10 mouse cellular contexts compared by ENCODE assay signal in the genomic region with DNA sequence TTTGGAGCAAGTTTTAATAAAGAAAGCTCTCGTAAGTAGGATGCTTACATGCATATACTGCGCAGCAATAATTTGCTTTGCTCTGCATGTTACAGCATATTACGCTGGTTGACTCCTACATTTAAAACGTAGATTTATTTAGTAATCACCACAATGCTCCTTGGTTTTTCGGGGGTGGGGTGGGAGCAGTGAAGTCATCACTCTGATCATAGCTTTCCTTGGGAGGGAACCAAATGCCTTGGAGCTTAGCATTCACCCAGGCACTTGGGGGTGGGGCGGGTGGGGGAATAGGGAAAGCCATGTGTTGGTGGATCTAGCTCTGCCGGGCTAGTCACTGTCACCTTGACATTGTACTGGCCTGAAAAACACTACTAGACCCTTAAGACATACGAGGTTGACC. TPM values are rescaled to one million over a fixed set of nuclear protein-coding genes. Genes with fewer than 3 reads are reported as not detected.
DNase-seq lines count a peak whose midpoint lies in the region; ATAC-seq and TF ChIP-seq lines count a peak whose summit lies in the region.
"Had no signal": no experiment of that assay in that cellular context is flagged by ENCODE, and none has a peak within 500 bp of the region (broad histone marks: within the 10 kb centered on the region; RNA-seq: fewer than 3 reads in every experiment).

No protein-coding gene starts in this region.

- no peak for TF ChIP-seq EP300 in stomach, postnatal 0 days (optimal IDR thresholded peaks at IDR 0.05)

- H3K27ac ChIP-seq in heart, embryonic 16.5 days (ENCODE audit: low read length): no peak overlapping the region
- H3K27ac ChIP-seq in limb, embryonic 12.5 days: no peak overlapping the region
- no peak overlapping the region for H3K27ac ChIP-seq in stomach, postnatal 0 days (replicated peaks)
- H3K27ac ChIP-seq: embryonic facial prominence, embryonic 13.5 days had no signal

- WGBS in heart, embryonic 16.5 days: 10% methylated on average over 8 of the region's 8 CpGs
- WGBS in limb, embryonic 12.5 days: 2% methylated on average over 8 of the region's 8 CpGs
- WGBS in stomach, postnatal 0 days: 19% methylated on average over 8 of the region's 8 CpGs

- DNase-seq in heart, adult 9 months (ENCODE audit: low spot score in 2 of 2): no peak
- peak; percentile 24 for DNase-seq in retina, embryonic 14.5 days (ENCODE audit: low spot score)
- DNase-seq in retina, postnatal 1 day: no peak
- DNase-seq in stomach, postnatal 0 days (ENCODE audit: low spot score): no peak
- DNase-seq in gastrocnemius, adult 8-10 months (ENCODE audit: low spot score in 2 of 2): no peak
- DNase-seq in kidney, postnatal 14 days: no peak

- H3K27me3 ChIP-seq in heart, embryonic 16.5 days (ENCODE audit: control insufficient read depth, insufficient read depth, low read length): peaks cover 50% of the 10 kb centered on the region
- H3K27me3 ChIP-seq in limb, embryonic 12.5 days: peaks cover 70% of the 10 kb centered on the region
- H3K27me3 ChIP-seq in stomach, postnatal 0 days (ENCODE audit: control insufficient read depth, insufficient read depth, low read length): peaks cover 13% of the 10 kb centered on the region; the same call in 1 of the 2 replicates

- no peak overlapping the region for H3K9ac ChIP-seq in heart, embryonic 16.5 days (ENCODE audit: low read length)
- H3K9ac ChIP-seq in limb, embryonic 12.5 days (replicated peaks): no peak overlapping the region
- H3K9ac ChIP-seq in stomach, postnatal 0 days (ENCODE audit: low read length): no peak overlapping the region

- H3K4me3 ChIP-seq in heart, embryonic 16.5 days (ENCODE audit: low read length): peak overlapping the region; percentile 79; the same call in 1 of the 2 replicates
- peak overlapping the region; percentile 63; the same call in 1 of the 2 replicates for H3K4me3 ChIP-seq in limb, embryonic 12.5 days (replicated peaks)
- H3K4me3 ChIP-seq in stomach, postnatal 0 days (ENCODE audit: low read depth, low read length): peak overlapping the region; percentile 75; the same call in 1 of the 2 replicates

- no peaks in the 10 kb centered on the region for H3K36me3 ChIP-seq in heart, embryonic 16.5 days (ENCODE audit: control insufficient read depth, insufficient read depth)
- no peaks in the 10 kb centered on the region for H3K36me3 ChIP-seq in limb, embryonic 12.5 days
- H3K36me3 ChIP-seq in stomach, postnatal 0 days (ENCODE audit: control insufficient read depth, insufficient read depth, low read length): no peaks in the 10 kb centered on the region
- H3K36me3 ChIP-seq: embryonic facial prominence, embryonic 13.5 days had no signal

- no peaks in the 10 kb centered on the region for H3K9me3 ChIP-seq in heart, embryonic 16.5 days (replicated peaks; ENCODE audit: control insufficient read depth, low read length)
- no peaks in the 10 kb centered on the region for H3K9me3 ChIP-seq in limb, embryonic 12.5 days
- H3K9me3 ChIP-seq in stomach, postnatal 0 days (ENCODE audit: control insufficient read depth, low read length): no peaks in the 10 kb centered on the region
- H3K9me3 ChIP-seq: embryonic facial prominence, embryonic 13.5 days had no signal

- H3K4me1 ChIP-seq in heart, embryonic 16.5 days (ENCODE audit: control insufficient read depth, insufficient read depth, low read length): peaks cover 11% of the 10 kb centered on the region
- peaks cover 19% of the 10 kb centered on the region for H3K4me1 ChIP-seq in limb, embryonic 12.5 days (replicated peaks)
- H3K4me1 ChIP-seq in stomach, postnatal 0 days (replicated peaks; ENCODE audit: control insufficient read depth, insufficient read depth): no peaks in the 10 kb centered on the region; the same call in 1 of the 2 replicates

- no peak for TF ChIP-seq CTCF in stomach, postnatal 0 days (IDR thresholded peaks at IDR 0.05; ENCODE audit: low read depth)

- ATAC-seq in heart, embryonic 16.5 days (replicated peaks; ENCODE audit: extremely low read depth, insufficient read depth, low FRiP score): no peak
- no peak for ATAC-seq in limb, embryonic 12.5 days (ENCODE audit: insufficient number of reproducible peaks, insufficient read depth, low FRiP score, low TSS enrichment, low read depth)
- ATAC-seq in stomach, postnatal 0 days (ENCODE audit: low FRiP score, low TSS enrichment): no peak

- peak overlapping the region; percentile 97 for H3K4me2 ChIP-seq in heart, embryonic 16.5 days (ENCODE audit: low read depth, low read length)
- 0 out of 2 replicates have a peak overlapping the region, but pooled peaks have one; percentile 98 for H3K4me2 ChIP-seq in limb, embryonic 12.5 days
- H3K4me2 ChIP-seq in stomach, postnatal 0 days (replicated peaks; ENCODE audit: low read depth): no peak overlapping the region

RNA-seq across cellular contexts. Expression of a gene that starts 1.3 kb away (rescaled TPM):
- 0.26 TPM in 1 of 2 replicates, not detected in the other for polyA plus RNA-seq in heart, embryonic 16.5 days (2015; fragmentation: Nextera tagmentation; extraction: Ambion mirVana)
- 0.21 TPM in 1 of 2 replicates, not detected in the other for polyA plus RNA-seq in limb, embryonic 12.5 days (2016; fragmentation: Nextera tagmentation; extraction: Ambion mirVana)
- polyA plus RNA-seq in stomach, postnatal 0 days (2015; fragmentation: Nextera tagmentation; extraction: Ambion mirVana): 0.10 and 0.21 TPM in 2 replicates
- 1 to 10 TPM in 3 of 4 experiments, under 1 TPM in 1; 0.85 to 1.6 (median 1.2) TPM for total RNA-seq in gastrocnemius, adult 8-10 months (2022)
- total RNA-seq: neutrophil, adult 5-6 weeks had no signal

RNA-seq across cellular contexts. Expression of a gene that starts 18.3 kb away (rescaled TPM):
- 13.8 and 15.8 TPM in 2 replicates for polyA plus RNA-seq in heart, embryonic 16.5 days (2015; fragmentation: Nextera tagmentation; extraction: Ambion mirVana)
- polyA plus RNA-seq in limb, embryonic 12.5 days (2016; fragmentation: Nextera tagmentation; extraction: Ambion mirVana): 29.3 and 33.4 TPM in 2 replicates
- 10.5 and 12.0 TPM in 2 replicates for polyA plus RNA-seq in stomach, postnatal 0 days (2015; fragmentation: Nextera tagmentation; extraction: Ambion mirVana)
- total RNA-seq in gastrocnemius, adult 8-10 months (2022): 10 to 100 TPM; 60.4 to 80.9 (median 68.8) TPM

RNA-seq across cellular contexts. Expression of a gene that starts 23.0 kb away (rescaled TPM):
- polyA plus RNA-seq in heart, embryonic 16.5 days (2015; fragmentation: Nextera tagmentation; extraction: Ambion mirVana): 194 and 201 TPM in 2 replicates
- 207 and 225 TPM in 2 replicates for polyA plus RNA-seq in limb, embryonic 12.5 days (2016; fragmentation: Nextera tagmentation; extraction: Ambion mirVana)
- polyA plus RNA-seq in stomach, postnatal 0 days (2015; fragmentation: Nextera tagmentation; extraction: Ambion mirVana): 169 and 178 TPM in 2 replicates
- total RNA-seq in gastrocnemius, adult 8-10 months (2022): 100 to 1,000 TPM in 1 of 4 experiments, 10 to 100 TPM in 3; 93.3 to 100 (median 94.8) TPM
